Mouse (Mus musculus) cerebellum, adult 2 months (tissue): ENCODE data around the gene Ptgis.

Experiments
- CTCF ChIP-seq: fragments of 200-500 bp; IDR thresholded peaks from 2 replicates; pipeline ENCODE4 v1.5.1; 2011; ENCODE audit warnings: low read depth, mild to moderate bottlenecking, control low read depth, low read length, moderate library complexity, borderline replicate concordance; ENCODE audit not compliant: insufficient read depth
- POLR2A ChIP-seq: fragments of 200-500 bp; IDR thresholded peaks from 2 replicates; pipeline ENCODE4 v1.6.1; 2011; ENCODE audit warnings: low read length, control low read depth, borderline replicate concordance; ENCODE audit not compliant: insufficient read depth

DNA sequence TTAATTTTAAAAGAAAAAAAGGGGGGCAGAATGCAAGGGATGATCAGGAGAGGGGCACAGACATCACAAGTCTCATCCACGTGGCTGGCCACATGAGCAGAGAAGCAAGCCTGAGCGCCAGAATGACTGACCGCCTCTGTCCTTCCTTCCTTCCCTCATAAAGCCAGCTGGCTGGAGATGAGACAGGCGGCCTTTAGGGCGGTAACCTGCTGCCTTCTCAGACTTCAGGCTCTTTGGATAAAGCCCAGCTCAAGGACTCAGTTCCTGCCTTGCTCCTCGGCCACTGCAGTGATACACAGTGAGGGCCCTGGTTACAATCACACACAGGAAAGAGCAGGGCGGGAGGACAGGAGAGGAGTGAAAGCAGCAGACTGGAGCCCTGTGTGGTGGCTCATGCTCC, 13.8 kb upstream of the Ptgis start:
- TF ChIP-seq CTCF (no peak), POLR2A (no peak)
